Mouse (Mus musculus) hindbrain, embryonic 13.5 days (tissue): Measurements from ENCODE around the gene Lrrd1. TPM values are rescaled to one million over a fixed set of nuclear protein-coding genes. Genes with fewer than 3 reads are reported as not detected.
"Not testable (repeated sequence)": the region's sequence is repeated elsewhere in the genome, so short reads cannot be mapped to it uniquely, and the experiment has no call there.

Source experiments
- ATAC-seq: fragments of 200-750 bp; cut with Nextera tagmentation; 2 replicates; pipeline ENCODE4 v1.8.0; 2017; ENCODE audit warnings: moderate TSS enrichment; ENCODE audit not compliant: low FRiP score
- H3K27ac ChIP-seq: fragments of 300-500 bp; sonication (generic); 2 replicates; pipeline ENCODE4 v1.5.1; 2015; ENCODE audit warnings: inconsistent platforms, mild to moderate bottlenecking, moderate library complexity
- H3K27me3 ChIP-seq: fragments of 300-500 bp; sonication (generic); 2 replicates; pipeline ENCODE4 v1.6.1; 2015; ENCODE audit warnings: mild to moderate bottlenecking, inconsistent platforms
- H3K36me3 ChIP-seq: fragments of 300-500 bp; sonication (generic); 2 replicates; pipeline ENCODE4 v1.6.1; 2015; ENCODE audit warnings: mild to moderate bottlenecking, inconsistent platforms
- H3K4me1 ChIP-seq: fragments of 300-500 bp; sonication (generic); replicated peaks from 2 replicates; pipeline ENCODE4 v1.6.1; 2015; ENCODE audit warnings: inconsistent platforms
- H3K4me2 ChIP-seq: fragments of 300-500 bp; sonication (generic); 2 replicates; pipeline ENCODE4 v1.6.1; 2015; ENCODE audit warnings: inconsistent platforms, mild to moderate bottlenecking, moderate library complexity
- H3K4me3 ChIP-seq: fragments of 300-500 bp; sonication (generic); 2 replicates; pipeline ENCODE4 v1.5.1; 2015; ENCODE audit warnings: mild to moderate bottlenecking, inconsistent platforms
- H3K9ac ChIP-seq: fragments of 300-500 bp; sonication (generic); 2 replicates; pipeline ENCODE4 v1.6.1; 2015; ENCODE audit warnings: mild to moderate bottlenecking, inconsistent platforms
- H3K9me3 ChIP-seq: fragments of 300-500 bp; sonication (generic); 2 replicates; pipeline ENCODE4 v1.6.1; 2016; ENCODE audit warnings: inconsistent platforms
- WGBS: fragments of 180-500 bp; shearing (Covaris S2); methylation state at CpG from one replicate; pipeline ENCODE4 v1.1.7; 2015; 5-methylcytosine and 5-hydroxymethylcytosine counted together
- polyA plus RNA-seq: library from polyadenylated mRNA; unstranded; fragments of >200 nt; fragmentation: Nextera tagmentation; extraction: Ambion mirVana; gene quantifications from 2 replicates; pipeline ENCODE4 v1.2.1, GENCODE M21; 2015

The Lrrd1 gene
- polyA plus RNA-seq, 1 experiment from 2014 or later: 0.14 TPM

DNA sequence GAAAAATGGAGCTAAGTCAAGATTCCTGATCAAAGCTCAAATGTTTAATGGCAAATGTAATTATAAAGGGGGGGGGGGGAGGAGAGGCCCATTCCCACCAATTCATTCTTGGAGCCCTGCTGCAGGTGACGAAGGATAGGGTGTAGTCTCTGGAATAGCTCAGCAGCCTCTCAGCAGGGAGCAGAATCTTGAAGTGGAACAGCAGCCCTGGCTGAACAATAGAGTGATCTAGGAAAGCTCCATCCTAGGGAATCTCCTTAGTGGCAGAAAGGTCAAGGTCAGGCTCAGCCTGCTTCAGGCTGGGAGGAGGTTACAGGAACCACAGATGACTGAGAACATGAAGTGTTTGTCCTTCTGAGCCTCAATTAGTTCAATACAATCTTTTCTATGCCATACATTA, 27.4 kb downstream of the Lrrd1 start:
- H3K27ac ChIP-seq: no peak overlapping the region
- ATAC-seq: no peak
- H3K4me1 ChIP-seq: no peaks in the 10 kb centered on the region
- no peak overlapping the region for H3K9ac ChIP-seq
- H3K4me2 ChIP-seq: no peak overlapping the region
- no peaks in the 10 kb centered on the region for H3K27me3 ChIP-seq
- no peak overlapping the region for H3K4me3 ChIP-seq
- no peaks in the 10 kb centered on the region for H3K36me3 ChIP-seq
- WGBS: 40% methylated on average over 1 of the region's 1 CpGs
- H3K9me3 ChIP-seq: no peaks in the 10 kb centered on the region

DNA sequence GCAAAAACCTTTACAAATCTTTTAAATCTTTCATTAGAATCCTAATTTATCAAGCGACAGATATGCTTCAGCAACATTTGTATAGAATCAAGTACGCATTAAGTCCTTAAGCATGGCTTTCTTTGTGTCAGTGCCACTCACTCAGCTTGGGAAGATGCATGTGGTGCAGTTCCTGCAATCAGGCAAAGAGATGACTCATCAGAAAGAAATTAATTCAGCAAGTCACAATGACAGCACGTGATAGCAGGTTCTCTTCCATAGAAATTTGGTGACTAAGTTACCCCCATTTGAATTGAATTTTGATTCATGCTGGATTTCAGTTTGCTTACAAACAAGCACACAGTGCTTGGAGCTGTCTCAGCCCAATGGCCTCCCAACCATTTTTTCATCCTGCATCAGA, 28.5 kb downstream of the Lrrd1 start:
- Histone ChIP-seq H3K9ac (no peak overlapping the region), H3K9me3 (no peaks in the 10 kb centered on the region)
- 69% methylated on average over 3 of the region's 3 CpGs for WGBS

DNA sequence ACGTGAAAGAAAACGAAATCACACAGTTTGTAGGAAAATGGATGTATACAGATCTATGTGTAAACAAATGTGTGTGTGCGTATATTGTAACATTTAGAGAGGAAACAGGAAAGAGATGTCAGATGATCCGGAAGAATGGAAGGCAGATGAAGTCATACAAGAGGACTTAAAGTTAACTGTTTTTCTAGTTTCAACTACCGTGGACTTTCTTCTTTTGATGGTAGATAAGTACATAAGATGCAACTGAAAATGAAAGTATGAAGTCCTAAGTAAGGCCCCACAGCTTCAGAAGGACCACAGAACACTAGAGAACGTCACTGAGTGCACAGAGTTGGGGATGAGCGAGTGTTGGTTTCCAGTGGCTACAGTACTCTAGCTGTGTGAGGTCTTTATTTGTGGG, 41.9 kb downstream of the Lrrd1 start:
- not testable (repeated sequence) for H3K9me3 ChIP-seq, ATAC-seq, H3K4me1 ChIP-seq, H3K4me3 ChIP-seq, H3K4me2 ChIP-seq, H3K36me3 ChIP-seq, H3K27me3 ChIP-seq, H3K9ac ChIP-seq, H3K27ac ChIP-seq
- 86% methylated on average over 7 of the region's 7 CpGs for WGBS

More for the DNA sequence above, 28.5 kb downstream of the Lrrd1 start:
- no peak for ATAC-seq
- Histone ChIP-seq H3K27me3 (no peaks in the 10 kb centered on the region), H3K4me2 (no peak overlapping the region), H3K4me1 (no peaks in the 10 kb centered on the region), H3K27ac (no peak overlapping the region), H3K36me3 (no peaks in the 10 kb centered on the region), H3K4me3 (no peak overlapping the region)

DNA sequence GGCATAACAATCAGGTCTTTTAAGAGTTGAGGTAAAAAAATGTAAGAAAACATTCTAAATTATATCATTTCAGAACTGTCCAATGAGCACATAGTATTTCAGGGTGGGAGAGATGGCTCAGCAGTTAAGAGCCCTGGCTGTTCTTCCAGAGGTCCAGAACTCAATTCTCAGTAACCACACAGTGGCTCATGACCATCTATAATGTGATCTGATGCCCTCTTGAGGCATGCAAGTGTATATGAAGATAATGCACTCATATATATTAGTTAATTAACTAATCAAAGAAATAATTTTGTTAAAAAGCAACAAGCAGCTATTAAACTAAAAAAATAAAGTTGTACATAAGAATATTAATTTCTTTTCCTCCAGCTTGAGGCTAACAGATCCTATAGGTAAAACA, 44.2 kb downstream of the Lrrd1 start:
- Histone ChIP-seq H3K27ac (no peak overlapping the region), H3K36me3 (no peaks in the 10 kb centered on the region), H3K4me1 (peaks cover 8% of the 10 kb centered on the region), H3K9ac (no peak overlapping the region), H3K4me3 (no peak overlapping the region), H3K27me3 (no peaks in the 10 kb centered on the region), H3K4me2 (no peak overlapping the region), H3K9me3 (no peaks in the 10 kb centered on the region)
- ATAC-seq: no peak

DNA sequence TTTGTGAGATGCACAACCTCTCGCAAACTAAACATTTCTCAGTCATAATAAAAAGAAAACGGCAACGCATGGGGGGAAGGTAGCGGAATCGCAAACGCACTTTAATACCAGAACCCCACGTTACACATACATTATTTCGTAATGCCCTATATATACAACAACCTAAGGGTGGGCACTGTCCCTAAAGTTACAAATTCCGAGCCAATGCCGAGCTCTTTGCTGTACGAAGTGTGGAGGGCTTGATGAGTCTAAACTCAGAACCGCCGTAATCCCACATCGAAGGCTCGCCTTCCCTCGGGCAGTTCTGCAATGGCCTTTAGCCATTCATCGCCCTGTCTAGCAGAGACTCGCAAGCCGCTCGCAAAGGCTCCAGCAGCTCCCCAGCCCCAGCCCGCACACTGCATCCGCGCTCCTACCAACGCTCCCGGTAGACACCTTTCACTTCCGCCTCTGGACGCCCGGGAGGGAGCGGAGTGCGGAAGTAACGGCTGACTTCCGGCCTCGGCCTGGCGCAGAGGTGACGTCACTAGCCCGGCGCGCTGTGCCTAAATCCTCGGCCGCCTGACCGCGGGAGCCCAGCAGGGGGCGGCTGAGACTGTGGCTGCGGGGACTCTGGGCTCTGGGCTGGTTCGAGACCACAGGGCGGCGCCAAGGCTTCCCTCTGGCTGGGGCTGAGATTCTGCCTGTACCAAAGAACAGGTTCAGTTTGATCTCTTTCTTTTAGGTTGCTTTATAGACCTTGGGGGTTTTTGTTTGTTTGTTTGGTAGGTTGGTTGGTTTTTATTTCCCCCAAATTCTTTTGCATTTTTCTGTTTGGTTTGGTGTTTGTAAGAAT, 48.7 kb downstream of the Lrrd1 start, which contains the start of gene Mterf1a:
Mterf1a (minus strand) TSS at position 475 of the 835 bp plus-strand sequence.
- not testable (repeated sequence) for H3K27ac ChIP-seq, H3K27me3 ChIP-seq, H3K4me1 ChIP-seq, H3K36me3 ChIP-seq, H3K9me3 ChIP-seq
- Histone ChIP-seq H3K4me2 (peak within 1 kb of the TSS; percentile 61), H3K4me3 (peak within 1 kb of the TSS; percentile 45), H3K9ac (peak within 1 kb of the TSS; percentile 69)
- peak; percentile 100 for ATAC-seq
- 3% methylated on average over 7 of the region's 47 CpGs for WGBS

DNA sequence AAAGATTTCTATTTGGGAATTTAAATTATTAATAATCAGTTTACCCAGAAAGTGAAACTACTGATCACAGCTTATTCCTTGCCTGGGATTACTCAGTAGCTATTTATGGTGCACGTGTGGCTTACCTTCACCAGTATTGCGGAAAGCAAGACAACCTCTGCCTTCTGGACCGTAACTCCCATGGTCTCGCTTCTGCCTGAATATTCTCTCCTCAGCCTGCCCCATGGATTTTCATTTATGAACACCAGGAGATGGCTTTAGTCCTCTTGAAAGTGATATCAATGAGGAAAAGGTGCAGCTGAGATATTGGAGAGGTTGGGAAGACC, 49.3 kb downstream of the Lrrd1 start:
- H3K36me3 ChIP-seq, H3K9ac ChIP-seq, H3K27ac ChIP-seq, H3K27me3 ChIP-seq, ATAC-seq, H3K4me1 ChIP-seq, H3K4me2 ChIP-seq, H3K9me3 ChIP-seq: not testable (repeated sequence)
- H3K4me3 ChIP-seq: peak overlapping the region; percentile 27; the same call in 1 of the 2 replicates
- 93% methylated on average over 4 of the region's 4 CpGs for WGBS

DNA sequence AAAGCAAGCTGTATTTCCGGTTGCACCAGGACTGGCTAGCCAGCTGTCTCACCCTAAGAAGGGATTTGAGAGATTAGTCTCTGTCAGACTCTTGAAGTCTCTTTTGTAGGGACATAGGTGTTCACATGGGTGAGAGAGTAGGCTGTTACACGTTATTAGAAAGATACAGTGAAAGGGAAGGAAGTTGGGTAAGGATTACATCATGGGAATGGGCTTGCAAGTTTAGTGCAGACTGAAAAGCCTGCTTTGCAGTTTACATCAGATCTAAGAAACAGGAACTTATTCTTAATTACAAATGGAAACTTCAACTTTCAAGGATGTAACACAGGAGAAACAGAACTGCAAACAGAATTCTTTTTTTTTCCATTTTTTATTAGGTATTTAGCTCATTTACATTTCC, 60.5 kb downstream of the Lrrd1 start:
- Histone ChIP-seq H3K9me3 (no peaks in the 10 kb centered on the region), H3K4me2 (no peak overlapping the region), H3K27me3 (no peaks in the 10 kb centered on the region), H3K36me3 (no peaks in the 10 kb centered on the region), H3K4me1 (no peaks in the 10 kb centered on the region), H3K4me3 (no peak overlapping the region), H3K9ac (no peak overlapping the region), H3K27ac (no peak overlapping the region)
- ATAC-seq: no peak
- WGBS: 75% methylated on average over 2 of the region's 2 CpGs

Other genes starting within 250 kb of the Lrrd1 start
- 26.9 and 28.7 TPM in 2 replicates for gene Pex1, start 249.1 kb upstream of the Lrrd1 start, polyA plus RNA-seq
- 14.9 and 16.1 TPM in 2 replicates for gene Rbm48, start 248.6 kb upstream of the Lrrd1 start, polyA plus RNA-seq
- not detected in 2 replicates for gene Tmbim7, start 194.0 kb upstream of the Lrrd1 start, polyA plus RNA-seq
- gene Gatad1, start 188.0 kb upstream of the Lrrd1 start, polyA plus RNA-seq: 63.4 and 65.8 TPM in 2 replicates
- gene Ankib1, start 42.2 kb upstream of the Lrrd1 start, polyA plus RNA-seq: 18.3 and 19.9 TPM in 2 replicates
- 68.4 and 71.8 TPM in 2 replicates for gene Krit1, start 42.0 kb upstream of the Lrrd1 start, polyA plus RNA-seq
- gene Mterf1a, start 48.8 kb downstream of the Lrrd1 start, polyA plus RNA-seq: 7.1 and 7.9 TPM in 2 replicates
- 407 and 411 TPM in 2 replicates for gene Akap9, start 82.9 kb downstream of the Lrrd1 start, polyA plus RNA-seq